Mouse (Mus musculus) spleen, postnatal 36 days (tissue): ENCODE data around the gene Rasip1.

Experiments
- DNase-seq, 2 experiments: peaks; one replicate each; pipeline ENCODE4 v3.0.0; 2022; ENCODE audit warnings: low spot score in 2 of 2, mixed read lengths in 1 of 2

The Rasip1 gene

DNA sequence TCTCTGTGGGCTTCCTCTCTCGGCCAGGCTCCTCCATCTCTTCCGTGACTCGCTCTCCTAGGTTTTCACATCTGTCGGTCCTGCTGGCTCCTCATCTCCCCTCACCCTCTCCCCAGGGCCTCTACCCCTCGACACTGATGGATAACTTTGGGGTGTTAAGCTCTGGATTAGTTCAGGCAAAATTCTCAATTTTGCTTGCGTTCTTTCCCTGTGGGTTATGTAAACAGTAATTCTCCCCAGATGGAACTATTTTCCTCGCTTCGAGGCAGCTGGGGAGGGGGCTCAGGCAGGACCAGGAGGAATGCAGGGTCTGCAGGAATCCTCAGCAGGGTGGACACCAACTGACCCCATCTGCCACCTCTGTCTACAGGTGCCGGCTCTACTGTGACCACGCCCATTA lies 58.5 kb downstream of the Rasip1 start:
- no peak for DNase-seq

DNA sequence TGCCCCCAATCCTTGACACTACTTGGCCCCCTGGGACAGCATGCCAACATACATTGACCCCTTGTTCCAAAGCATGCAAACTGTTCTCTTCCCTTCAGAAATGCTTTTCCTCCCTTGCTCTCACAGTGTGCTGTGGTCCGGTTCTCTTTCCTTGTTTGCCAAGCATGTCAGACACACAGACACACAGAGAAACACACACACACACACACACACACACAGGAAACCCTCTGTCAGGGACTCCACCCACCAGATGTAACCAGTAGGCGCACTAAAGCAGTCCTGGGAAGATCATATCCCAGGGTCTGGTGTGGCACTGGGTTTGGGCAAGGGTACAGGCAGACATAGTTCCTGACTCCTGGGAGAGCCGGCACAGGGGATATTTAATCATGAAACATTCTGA lies 59.6 kb downstream of the Rasip1 start:
- no peak for DNase-seq
